Mouse (Mus musculus) urinary bladder, postnatal 10 days (tissue): Measurements from ENCODE around the gene Hic1.
"Not testable (repeated sequence)": the region's sequence is repeated elsewhere in the genome, so short reads cannot be mapped to it uniquely, and the experiment has no call there.

ENCODE experiments used
- DNase-seq: peaks from one replicate; pipeline ENCODE4 v3.0.0; 2022; ENCODE audit warnings: low spot score

Gene Hic1

DNA sequence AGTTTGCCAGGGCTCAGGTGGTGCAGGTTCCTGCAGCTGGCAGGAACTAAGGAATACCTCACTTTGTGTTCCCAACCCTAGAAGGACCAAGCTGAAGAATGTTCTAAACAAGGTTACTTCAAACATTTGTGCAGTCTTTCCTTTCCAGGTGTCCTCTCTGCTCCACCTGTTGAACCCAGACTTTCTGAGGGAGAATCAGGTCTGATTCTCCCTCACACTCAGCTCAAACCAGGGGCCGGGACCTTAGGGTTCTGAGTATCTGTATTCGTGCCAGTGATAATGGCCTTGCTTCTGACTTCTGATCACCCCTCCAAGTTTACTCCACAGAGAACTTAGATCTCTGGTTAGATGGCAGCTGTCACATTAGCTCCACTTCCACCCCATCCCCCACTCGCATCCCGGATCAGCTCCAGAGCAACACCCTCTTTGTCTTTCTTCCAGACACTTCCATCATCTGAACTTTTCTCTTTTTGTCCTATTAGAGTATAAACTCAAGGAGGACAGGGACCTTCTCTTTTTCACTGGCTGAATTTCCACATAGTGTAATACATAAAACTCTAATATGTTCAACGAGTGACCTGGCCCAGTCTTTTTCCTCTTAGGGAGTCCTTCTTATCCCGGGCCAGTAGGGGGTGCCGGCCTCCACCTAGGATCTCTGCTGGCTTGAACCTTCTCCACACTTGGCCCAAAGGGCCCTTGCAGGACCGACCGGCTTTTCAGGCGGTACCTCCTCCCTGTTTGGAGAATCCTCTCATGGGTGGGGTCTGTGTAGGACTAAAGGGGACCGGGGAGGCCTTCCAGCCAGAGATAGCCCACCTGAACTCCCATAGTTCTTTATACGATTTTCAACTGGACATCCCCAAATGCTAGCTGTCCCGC is 23.3 kb upstream of the Hic1 start:
- DNase-seq = peak; percentile 47

DNA sequence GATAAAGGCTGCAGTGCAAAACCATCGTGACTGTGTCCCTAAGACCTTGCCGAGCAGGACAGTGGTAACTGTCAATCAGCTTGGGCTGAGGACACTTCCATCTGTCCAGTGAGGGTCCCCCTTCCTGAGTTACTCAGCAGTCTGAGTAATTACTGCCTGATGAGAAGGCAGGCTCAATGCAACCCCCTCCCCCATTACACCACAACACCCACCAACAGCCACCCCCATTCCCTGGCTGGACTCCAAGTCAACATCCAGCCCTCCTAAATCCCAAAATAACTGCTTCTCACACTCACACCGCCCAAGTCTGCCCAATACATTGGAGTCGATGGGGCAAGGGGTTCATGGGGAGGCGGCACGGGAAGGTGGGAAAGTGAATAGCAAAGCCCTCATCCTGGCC is 22.5 kb upstream of the Hic1 start:
- no peak for DNase-seq

DNA sequence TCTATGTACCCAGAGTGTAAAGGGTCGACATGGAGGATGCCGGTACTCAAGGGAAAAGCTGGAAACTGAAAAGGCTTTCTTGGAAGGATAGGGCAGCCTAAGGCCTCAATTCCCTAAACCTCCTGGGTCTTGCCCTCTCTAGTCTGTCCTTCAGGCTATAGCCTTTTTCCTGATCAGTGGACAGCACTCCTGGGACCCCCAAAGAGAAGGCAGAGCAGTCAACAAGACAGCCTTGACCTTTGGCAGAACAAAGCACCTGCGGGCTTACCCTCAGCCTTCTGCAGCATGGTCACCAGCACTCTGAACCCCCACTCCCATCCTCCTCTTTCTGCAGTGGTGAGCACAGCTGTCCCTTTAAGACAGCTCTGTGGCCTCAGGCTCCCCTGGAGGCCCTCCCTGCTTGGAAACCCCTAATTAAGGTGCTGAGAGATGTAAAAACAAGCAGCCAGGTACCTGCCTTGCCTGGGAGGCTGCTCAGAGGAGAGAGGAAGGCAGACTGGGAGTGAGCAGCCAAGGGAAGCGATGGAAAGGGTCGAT is 21.7 kb upstream of the Hic1 start, which contains the start of gene Dph1:
Dph1 (minus strand) TSS at position 337 of the 537 bp plus-strand sequence.
- no peak for DNase-seq

DNA sequence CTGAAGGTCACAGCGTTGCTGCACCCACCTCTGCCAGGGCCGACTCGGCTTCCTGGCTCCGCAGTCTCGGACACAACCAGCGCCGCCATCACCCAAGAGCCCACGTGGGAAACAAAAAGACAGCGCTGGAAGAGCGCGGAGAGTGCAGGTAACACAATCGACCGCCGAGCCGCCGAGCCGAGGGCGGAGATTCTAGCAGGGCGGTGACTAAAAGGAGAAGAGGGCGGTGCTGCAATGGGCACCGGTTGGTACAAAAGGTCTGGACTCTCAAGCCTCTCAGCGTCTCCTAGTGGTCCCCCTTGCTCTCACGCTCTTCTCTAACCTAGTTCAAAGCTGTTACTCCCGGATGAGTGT is 21.0 kb upstream of the Hic1 start:
- DNase-seq = no peak

DNA sequence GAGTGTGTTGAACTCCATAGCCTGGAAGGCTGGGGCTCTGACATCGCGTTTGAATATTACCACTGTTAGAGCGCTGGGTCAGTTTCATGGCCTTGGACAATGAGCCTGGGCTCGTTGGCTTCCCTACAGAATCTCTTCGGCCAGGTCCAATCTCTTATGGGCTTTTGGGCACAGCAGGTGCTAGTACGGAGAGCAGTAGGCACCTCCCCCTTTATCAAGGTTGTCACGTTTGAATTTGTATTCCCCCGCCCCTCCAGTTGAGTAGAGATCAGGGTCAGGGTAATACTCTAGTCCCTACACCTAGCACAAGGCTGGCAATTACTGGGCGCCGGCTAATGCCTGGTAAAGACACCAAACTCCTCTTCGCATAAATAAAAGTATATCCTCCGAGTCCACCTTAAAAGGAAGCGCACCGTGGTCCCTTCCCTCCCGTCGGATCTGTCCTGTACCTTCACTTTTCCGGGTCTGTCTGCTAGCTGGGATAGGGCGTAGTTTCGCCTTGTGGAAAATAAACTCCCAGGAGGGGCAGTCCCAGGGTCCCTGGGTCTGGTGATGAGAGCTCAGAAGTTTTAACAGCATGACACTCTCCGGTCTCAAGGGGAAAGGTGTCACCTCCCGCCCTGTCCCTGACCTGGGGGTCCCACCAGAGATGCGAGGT is 20.5 kb upstream of the Hic1 start:
- DNase-seq = no peak

DNA sequence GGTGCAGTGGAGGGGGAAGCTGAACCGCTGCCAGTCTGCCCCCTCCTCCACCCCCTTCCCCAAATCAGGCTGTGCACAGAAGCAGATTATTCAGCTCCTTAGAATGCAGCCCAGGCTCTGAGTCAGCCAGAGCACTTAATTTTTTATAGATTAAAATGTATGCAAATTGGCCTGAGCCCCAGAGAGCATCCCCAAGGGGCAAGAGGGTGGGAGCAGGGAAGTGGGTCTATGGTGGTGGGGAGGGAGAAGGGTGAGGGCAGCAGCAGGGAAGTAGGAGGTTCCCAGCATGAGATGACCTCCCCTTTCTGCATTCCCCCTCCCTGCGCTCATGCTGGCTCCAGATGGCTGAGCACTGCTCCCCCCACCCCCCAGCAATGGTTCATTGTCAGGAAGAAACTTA is 15.7 kb upstream of the Hic1 start:
- no peak for DNase-seq

DNA sequence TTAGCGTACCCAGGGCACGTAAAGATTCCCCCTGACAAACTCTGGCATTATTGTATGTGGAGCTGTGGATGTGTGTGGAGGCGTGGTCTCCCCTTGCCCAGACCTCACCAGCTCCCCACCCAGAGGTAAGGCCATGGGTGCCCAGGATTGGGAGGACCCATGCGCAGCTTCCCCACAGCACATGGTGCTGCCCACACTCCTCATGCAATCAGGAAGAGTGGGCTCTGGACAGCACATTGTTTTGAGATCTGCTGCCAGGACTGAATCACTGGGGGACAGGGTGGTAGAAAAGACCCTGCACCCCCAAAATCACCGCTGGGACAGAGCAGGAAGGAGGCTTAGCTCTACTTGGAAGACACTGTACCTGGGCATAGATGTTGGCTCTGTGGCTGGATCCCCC is 15.3 kb upstream of the Hic1 start:
- DNase-seq = no peak

DNA sequence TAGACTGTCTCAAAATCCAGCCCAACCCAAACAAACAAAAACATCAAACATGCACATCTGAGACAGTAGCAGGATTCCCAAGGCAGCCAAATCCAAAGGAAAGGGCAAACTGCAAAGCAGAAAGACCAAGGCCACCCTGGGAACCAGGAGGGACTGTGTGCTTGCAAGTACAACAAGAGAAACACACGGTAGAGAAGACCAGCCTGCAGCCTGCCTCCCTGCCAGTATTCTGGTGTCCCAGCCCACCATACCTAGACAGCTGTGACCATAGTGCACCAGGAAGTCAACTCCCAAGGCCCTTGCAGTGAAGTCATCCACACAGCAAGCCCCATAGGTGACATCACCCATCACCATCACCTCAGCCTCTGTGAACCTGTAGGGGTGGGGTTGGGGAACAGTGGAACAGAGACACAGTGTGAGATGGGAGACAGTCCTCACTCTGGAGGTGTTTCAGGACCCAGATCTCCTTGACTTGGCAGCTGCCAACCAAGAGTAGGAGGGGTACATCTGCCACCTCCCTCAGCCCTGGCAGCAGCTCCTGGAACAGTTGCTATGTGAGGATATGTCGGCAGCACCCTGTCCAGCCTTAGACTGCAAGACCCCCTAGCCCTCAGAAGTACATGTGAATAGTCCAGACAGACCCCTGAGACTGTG is 14.7 kb upstream of the Hic1 start:
- no peak for DNase-seq

DNA sequence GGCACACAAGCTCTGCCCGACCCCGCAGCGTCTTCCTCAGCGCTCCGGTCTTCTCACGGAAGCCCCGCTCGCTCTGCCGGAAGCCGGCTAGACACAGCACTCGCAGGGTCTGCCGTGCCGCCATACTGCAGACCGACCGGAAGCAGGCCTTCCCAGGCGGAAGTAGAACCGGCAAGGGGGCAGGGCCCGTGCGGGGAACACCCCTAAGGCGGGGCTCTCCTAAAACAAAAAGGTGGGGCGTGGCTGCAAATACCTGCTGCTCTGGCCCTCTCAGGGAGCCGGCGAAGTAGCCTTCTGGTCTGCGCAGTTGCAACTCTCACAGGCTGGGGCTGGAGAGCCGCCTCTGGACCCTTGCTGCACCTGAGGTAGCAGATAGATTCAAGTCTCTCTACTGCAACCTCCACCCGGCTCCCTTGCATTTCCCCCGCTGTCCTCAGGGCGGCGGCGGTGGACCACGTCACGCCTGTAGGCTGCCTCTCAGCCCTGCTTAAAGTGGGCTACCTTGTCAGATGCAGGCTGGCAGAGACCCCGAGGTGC is 9.4 kb upstream of the Hic1 start, which contains the start of gene Ovca2:
Ovca2 (minus strand) TSS at position 164 of the 537 bp plus-strand sequence.
- DNase-seq = peak; percentile 56

DNA sequence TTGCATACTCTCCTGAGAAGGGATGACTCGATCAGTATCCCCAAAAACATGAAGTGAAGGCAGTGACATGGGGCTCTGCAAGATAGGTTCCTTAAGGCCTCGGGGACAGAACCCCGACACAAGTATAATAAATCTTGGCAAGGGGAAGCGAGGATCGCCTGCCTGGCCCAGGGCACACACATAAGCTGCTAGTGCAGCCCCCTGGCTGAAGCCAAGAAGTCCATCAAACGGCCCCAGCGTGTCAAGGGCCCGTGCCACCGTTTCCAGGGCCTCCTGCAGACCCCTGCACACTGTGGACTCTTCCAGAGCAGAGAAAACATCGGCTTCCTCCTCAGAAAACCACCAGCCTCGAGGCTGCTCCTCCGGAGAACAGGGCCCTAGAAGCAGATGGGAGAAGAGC is 8.7 kb upstream of the Hic1 start:
- no peak for DNase-seq

DNA sequence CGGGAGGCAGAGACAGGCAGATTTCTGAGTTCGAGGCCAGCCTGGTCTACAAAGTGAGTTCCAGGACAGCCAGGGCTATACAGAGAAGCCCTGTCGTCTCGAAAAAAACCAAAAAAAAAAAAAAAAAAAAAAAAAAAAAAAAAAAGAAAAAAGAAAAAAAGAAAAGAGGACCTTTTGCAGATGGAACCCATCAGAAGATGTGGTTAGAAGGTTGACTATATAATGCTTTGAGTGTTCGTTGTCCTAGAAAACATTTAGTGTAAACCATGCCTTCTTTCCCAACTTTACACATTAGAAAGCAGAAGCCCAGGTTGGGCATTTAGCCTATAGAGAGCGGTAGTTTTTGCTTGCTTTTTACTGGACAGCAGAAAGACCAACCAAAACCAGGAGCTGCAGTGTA is 5.3 kb upstream of the Hic1 start:
- not testable (repeated sequence) for DNase-seq

DNA sequence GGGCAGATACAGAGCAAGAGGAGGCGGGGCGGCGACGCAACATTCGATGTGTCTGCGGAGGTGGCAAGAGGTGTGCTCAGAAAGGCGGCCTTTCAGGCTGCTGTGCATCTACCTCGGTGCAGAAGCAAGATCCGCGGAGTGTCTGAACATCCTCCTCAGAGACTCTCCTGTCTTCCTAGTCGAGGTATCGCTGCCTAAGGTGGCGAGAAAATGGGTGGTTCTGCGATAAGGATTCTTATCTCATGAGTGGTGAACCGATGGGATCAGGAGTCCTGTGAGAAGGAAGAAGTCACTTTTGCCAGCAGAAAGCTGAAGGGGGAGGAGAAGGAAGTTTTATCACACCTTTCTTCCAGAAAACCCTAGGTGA is 4.5 kb upstream of the Hic1 start:
- no peak for DNase-seq

DNA sequence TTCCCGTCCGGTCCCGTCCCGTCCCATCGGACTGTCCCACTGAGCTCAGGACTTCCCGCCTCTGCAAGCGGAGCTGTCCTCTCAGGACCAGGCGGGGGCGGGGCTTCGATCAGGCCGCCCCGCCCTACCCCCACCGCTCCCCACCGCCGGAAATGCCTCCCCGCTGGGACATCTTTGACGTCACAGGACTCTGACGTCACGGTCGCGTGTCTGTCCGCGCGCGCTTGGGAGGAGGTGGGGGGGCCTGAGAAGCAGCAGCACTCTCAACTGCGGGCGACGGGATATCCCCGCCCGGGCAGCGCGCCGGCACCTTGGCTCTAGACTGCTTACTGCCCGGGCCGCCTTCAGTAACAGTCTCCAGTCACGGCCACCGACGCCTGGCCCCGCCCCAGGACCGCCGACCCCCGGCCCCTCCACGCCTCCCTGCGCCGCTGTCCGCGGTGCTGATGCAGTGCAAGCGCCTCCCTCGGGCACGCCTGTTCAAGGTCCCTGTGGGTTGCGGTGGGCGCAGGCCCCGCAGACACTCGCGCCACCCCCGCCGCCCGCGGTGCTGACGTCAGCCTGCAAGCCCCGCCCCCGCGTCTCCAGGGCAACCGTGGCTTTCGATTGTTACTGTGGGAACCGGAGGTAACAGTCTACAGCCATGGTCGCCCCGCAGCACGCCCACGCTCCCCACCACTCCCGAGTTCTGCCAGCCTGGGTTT is 3.9 kb upstream of the Hic1 start:
- peak; percentile 64 for DNase-seq

DNA sequence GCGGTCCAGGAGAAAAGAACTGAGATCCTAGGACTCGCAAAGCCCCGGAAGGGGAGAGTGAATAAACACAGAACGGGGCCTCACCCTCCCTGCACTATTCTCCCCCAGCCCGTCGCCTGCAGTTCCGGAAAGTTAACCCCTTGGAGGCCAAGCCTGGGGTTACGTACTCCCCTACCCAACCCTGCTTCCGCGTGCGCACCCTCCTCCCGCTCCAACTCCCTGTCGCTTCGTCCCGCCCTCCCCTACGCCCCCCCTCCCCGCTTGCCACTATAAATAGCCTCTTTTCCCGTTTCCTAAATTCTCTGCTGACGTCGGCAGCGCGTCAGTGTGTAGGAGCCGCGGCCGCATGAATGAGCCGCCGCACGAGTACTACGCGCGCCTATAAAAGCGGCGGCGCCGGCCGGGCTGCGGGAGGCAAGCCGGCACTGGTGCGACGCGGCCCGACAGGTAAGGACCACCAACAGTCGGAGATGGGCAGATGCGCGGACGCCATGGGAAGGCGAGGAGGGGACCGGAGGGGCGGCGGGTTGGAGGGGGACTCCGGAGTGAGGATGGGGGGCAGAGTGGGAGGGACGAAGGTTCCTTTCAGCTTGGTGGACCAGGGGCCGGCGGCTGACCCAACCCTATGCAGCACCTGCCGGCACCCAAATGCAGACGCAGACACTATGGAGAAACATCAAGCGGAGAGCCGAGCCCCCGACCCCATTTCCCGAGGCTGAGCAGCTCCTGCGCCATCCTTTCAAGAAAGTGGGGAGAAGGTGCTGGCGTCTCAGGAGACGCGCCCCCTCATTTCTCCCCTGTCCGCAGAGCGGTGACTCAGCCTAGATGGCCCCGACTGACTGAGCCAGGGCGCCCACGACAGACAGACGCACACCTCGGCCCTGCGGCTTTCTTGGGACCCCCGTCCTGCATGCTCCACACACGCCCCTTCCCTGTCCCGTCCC is 3.1 kb upstream of the Hic1 start:
- no peak for DNase-seq

DNA sequence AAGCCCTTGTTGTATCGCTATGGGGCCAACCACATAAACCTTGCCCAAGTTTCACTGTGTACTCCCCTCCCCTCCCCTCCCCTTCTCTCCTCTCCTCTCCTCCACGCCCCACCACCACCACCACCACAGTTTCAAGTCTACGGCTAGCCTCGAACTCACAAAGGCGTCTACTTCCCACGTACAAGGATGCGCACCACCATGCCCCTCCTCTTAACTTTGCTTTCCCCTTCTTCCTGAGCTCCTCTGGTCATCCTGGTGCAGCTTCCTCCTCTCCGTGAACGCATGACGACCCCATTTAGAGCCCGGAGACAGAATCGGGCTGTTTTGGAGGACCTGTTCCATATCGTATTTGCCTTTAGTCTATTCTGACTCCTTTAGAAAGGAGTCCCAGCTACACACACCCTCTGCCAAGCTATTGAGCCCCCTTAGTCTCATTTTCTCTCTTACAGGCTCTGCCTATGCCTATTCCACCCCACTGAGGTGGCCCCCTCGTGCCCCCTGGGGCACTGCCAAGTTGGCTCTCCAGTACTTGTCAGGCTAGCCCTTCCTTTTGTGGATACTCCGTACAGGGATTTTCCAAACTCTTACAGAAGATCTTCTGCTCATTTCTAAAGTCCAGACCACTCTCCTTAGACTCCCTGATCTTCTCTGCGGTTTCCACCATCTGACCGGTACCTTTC is 2.0 kb upstream of the Hic1 start:
- DNase-seq = no peak

DNA sequence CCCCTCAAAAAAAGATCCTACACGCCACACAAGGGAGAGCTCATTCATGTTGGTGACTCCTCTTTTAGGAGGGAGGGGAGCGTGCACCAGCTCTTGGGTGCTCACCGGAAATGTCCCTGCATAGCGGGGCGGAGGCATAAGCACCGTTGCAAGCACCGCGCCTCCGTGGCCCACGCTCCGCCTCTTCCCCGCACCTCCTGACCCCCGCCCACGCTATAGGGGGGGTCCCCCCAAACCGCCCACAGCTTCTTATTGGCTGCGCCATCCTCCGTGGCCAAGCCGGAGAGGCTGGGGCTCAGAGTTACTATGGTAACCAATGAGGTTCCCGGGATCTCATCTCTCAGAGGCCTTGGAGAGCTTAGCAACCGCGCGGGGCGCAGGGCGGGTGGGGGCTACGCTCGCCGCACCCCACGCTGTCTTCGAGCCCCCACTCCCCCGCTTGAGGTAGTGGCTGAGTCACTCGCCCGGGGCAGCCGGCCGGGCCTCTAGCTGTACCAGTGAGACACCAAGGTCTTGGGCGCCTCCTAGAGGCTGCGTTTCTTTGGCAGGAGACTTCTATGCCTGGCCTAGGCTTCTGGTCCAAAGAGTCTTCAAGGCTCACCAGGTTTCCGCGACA is 925 bp upstream of the Hic1 start:
- peak; percentile 84 for DNase-seq

DNA sequence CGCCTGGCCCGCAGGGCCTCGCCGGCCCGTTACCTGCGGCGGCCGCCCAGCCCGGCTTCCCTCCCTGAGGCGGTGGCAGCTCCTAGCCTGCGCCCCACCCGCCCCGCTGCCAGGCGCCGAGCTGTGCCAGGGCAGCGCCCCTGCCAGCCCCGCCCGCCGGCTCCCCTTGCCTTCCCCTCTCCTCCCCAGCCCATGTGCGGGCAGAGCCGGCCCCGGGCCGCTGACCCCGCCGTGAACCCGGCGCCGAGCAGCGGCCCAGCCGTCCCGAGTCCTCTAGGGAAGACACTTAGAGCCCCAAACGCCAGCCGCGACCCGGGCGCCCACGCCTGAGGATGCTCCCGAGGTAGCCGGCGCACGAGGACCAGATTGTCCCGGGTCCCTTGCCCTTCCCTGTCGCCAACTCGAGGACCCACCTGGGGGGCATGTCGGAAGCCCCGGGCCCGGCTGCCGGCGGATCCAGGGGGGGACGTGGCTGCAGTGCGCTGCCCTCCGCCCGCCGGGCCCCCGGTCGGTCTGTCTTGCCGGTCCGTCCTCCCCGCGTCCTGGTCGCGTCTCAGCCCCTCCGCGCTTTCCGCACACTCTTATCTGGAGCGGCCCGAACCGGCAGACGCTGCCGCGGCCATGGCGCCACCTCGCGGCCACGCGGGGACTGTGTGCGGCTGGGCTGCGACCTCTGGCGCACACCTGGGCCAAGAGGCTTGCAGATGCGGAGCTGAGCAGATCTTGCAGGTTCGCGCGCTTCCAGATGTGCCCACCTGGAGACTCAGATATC is 543 bp downstream of the Hic1 start:
- DNase-seq = no peak

DNA sequence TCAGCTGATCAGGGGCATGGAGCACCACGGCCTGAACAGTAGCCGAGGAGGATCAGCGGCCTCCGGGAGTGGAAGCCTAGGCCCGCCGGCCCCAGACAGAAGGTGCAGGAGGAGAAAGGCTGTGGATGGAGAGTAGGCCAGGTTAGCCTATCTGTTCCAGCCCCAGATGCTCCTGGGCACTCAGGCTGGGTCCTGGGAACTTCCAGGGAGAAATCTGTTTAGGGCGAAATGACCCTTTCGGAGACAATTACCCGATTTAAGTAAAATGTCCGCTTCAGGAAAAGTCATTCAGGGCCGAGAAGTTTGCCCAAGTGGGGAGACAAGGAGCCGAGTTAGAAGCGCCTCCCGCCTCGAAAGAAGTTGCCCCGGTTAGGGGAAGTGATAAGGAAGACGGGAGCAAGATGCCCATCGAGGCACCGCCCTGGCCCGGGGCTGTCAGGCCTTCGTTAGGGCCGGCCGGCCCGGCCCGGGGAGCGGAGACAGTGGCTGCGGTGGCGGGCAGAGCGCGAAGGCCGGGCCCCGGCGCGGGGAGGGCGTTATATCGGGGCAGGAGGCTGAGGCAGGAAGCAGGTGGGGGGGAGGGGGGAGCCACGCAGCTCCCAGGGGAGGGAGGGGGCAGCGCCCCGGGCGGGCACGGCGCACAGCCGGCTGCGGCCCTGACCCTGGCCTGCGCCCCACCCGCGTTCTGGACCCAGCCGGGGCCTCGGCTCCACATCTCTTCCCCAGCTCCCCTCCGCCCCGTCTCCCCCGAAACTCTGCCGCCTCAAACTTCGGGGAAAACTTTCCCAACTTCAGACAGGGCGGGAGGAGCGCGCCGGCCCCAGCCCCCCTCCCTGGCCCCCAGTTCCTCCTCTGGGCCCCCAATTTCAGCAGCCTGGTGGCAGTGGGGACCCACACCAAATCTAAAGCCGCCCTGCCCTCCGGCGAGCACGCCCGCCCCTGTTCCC is 1.4 kb downstream of the Hic1 start:
- no peak for DNase-seq
